Mouse (Mus musculus) WW6 (cell line): Measurements from ENCODE around the gene Retreg2.

Experiments
- DNase-seq: peaks from one replicate; pipeline ENCODE4 v3.0.0-alpha.2; 2013; ENCODE audit warnings: low read depth, low spot score

Gene Retreg2

DNA sequence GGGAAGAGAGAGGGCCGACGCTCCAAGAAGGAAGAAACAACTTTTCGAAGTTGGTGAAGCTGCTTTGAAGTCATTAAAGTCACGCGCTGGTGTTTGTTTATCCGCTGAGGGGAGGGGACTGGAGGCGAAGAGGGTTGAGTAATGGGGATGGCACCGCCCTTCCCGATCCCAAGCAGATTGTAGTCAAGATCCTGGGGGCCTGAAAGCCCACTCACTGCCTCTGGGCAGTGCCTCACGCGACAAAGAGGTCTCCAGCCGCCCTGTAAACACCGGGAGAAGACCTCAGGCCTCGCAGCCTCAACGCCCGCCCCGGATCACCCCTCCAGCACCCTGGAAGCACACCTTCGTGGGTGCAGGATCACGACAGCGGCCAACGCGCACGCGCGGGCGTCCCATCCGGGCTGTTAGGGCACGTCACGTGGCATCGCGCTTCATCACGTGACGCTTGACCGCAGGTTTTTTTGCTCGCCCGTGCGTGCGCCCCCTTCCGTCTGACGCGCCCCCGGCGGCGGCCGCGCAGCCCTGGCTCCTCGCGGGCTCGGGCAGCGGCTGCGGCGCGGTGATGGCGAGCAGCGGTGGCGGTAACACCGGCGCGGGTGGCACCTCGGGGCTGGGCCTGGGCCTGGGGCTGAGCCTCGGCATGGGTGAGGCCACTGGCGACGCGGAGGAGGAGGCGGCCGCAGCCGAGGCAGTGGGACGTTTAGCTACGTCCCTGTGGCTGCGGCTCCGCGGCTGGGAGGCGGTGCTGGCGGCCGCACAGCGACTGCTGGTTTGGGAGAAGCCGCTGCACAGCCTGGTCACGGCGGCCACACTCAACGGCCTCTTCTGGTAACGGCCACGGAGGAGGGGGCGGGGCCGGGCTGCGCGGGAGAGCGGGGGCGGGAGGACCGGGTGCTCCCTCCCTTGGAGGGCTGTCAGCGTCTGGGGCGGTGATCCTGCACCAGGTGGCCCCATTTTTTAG, at the start of gene Retreg2, which contains the start of gene Cnppd1:
Gene Retreg2, plus strand, starts transcription at position 478 of the 961 bp plus-strand sequence.
Gene Cnppd1, minus strand, starts transcription at position 411 of the 961 bp plus-strand sequence.
- peak; percentile 83 for DNase-seq

DNA sequence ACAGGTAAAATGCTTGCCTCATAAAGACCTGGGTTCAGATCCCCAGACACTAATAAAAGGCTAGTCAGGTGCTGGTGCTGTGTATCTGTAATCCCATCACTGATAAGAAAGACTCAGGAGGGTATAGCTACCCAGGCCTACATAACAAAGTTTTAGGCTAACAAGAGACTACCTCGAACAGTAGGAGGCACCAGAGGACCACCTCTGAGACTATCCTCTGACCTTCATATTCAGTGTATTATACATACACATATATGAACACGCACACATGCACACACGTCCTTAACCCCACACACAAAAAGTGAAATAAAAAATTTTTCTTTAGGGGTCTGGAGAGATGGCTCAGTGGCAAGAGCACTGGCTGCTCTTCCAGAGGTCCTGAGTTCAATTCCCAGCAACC, 20.4 kb upstream of the Retreg2 start:
- DNase-seq: no peak

DNA sequence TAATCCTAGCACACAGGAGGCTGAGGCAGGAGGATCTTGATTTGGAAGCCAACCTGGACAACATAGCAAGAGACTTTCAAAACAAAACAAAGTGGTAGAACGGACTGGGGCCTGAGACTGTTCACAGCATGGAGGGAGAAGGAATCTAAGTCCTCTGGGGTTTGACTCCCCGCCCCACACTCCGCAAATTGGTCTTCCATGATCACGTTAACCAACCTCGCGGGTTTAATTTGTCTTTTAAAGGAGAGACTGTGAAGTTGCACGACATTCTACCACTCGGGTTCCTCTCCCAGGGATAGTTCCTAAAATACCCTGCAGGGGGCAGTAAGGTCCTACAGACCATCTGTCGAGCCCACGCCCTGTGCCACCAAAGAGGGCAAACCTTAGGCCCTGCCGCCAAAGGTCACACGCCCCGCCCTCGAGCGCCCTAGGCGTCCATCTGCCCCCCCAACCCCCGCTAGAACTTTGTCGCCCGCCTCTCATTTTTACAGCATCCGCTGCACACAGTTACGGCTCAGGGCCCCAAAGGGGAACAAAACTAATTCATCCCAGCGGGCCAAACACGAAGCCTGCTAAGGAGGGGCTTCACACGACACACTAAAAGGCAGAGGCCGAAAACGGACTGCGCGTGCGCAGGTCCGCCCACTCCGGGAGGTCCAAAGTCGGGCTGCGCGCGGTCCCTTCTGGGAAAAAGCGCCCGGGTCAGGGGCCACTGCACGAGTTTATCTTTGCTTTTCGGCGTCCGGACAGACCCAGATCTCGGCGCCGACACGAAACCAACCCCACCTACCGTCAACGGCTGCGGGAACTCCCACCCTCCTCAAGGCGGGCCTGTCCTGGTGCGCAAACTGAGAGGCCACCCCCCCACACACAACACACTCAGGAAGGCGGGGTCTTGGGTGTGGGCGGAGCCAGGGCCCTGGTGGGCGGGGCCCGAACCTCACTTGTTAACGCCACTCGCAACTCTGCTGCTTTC, 17.9 kb upstream of the Retreg2 start, which contains the start of gene Nhej1:
Gene Nhej1, minus strand, starts transcription at position 855 of the 976 bp plus-strand sequence.
- peak; percentile 88 for DNase-seq

DNA sequence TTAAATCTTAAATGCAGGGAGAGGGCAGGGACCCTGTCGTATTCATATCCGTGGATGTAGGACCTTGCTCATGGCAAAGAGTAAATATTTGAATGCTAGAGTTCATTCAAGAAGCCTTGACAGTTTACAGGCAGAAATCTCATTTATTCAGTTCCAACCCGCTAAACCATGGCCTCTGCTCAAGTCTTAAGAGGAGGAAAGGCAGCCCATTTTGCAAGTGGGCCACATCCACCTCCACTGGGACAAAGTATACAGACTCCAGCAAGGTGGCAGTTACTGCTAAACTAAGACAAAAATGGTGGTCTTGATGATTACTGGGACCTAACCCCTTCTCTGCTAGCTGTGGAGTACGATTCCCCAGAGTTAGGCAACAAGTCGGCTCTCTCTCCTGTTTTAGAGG, 17.2 kb upstream of the Retreg2 start:
- DNase-seq: no peak

DNA sequence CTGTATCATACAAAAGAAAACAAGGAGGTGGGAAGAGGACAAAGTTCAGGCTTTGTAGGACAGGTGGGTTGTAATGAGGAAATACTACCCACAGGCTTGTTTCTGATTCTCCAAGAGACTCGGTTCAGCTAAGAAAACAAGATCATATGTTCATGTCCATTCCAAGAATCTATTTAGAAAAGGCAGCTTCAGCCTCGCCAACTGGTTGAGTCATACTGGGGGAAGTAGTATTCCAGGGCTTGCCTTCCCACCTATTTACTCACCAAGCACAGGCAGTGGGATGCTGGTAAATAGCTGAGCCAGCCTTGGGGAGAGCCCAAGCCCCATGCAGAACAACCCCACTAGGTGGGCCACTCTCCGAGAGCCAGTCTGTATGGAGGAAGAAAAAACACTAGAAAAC, 13.9 kb upstream of the Retreg2 start:
- DNase-seq: no peak

DNA sequence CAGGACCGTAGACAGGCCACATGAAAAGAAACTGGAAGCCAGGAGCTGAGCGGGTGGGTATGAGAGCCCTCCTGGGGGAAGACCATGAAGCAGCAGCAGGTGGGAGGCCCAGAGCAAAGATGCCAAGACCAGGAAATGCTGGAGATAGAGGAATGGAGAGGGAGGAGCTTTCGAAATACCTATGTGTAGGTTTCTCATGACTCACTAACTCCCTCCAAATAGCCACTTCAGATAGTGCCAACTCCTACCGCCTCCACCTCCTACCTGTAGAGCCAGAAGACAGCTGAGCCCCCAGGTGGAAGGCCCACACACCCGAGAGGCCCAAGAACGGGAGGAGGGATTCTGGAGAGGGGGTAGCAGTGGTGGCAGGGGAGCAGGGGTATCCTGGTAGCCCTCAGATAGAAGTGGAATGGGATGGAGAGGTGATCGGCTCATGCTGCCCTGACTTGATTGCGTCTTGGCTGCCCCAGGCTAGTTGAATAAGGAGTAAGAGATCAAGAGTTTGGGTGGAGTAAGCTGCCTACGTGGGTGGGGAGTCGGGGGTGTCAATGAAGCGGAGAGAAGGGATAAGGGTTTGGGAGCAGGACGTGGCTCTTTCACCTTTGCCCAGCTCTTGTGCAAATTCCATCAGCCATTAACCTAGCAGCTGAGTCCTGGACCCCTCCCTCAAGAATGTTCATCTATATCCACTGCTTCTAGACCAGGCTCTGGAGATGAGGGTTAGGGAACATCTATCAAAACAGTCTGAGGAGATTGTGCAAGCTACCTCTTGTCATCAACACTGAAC, 9.0 kb upstream of the Retreg2 start, which contains the start of gene Slc23a3:
Gene Slc23a3, minus strand, starts transcription at position 470 of the 787 bp plus-strand sequence.
- no peak for DNase-seq

DNA sequence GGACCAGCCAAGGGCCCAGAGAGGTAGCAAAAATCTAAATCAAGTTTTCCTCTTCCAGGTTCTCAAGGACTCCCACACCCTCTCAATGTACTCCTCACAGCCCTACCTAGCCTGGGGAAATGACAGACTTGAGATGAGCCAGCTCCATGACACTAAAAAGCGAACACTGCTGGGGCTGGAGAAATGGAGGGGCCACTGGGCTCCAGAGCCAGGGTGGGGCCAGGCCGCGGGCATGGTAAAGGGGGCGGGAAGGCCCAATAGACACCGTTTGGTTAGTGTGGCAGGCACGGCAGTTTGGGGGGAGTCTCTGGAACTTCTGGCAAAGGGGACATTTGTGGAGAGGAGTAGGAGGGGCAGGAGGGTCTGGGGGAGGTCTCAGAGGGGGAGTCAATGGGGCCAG, 6.3 kb upstream of the Retreg2 start:
- no peak for DNase-seq

DNA sequence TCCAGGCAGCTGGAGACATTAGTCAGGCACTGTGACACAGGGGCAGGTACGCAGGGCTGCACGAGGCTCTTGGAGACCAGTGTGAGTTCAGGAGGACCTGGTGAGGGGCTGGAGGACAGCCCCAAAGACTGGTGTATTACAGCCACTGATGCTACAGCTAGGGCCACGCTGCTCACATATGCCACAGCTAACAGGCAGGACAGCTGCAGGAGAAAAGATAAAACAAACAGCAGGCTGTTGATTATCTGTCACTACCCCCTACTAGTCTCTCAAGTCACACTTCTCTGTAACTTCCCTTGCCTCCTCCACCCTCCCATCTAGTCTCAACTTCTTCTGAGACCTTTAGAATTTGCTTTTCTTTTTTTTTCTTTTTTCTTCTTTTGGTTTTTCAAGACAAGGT, 5.8 kb upstream of the Retreg2 start:
- no peak for DNase-seq

DNA sequence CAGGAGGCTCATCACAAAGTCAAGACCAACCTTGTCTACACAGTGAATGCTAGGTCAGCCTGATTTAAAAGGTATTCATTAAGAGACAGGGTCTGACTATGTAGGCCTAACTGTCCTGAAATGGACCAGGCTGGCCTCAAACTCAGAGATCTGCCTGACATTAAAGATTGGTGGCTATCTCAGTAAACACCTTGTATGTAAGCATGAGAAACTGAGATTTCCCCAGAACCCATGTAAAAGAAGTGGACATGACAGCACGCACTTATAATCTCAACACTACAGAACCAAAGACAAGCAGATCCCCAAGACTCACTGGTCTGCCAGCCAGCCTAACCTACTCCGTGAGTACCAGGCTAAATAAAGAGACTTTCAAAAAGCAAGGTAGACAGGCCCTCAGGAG, 4.1 kb upstream of the Retreg2 start:
- DNase-seq: no peak

DNA sequence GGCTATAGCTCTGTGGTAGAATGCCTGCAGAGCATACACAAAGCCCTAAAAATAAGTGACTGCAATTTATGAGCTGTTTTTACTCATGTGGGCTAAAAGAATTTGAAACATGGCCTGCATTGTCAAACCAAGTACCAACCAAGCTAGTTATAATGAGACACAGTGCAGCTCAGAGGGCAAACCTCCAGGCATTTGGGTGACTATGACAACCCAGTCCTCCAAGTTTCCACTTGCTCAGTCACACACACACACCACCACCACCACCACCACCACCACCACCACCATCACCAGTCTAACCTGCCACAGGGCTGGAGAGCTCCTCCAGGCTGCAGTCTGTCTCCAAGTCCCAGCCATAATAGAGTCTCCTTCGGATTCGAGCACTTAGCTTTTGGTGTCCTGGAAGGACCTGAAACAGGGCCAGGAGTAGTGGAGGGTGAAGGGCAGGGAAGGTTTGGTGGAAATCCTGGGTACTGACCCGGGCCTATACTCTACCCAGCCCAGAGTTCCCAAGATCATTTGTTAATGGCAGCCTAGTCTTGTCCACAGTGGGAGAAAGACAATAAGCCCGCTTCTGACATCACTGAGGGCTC, 1.9 kb upstream of the Retreg2 start:
- no peak for DNase-seq

DNA sequence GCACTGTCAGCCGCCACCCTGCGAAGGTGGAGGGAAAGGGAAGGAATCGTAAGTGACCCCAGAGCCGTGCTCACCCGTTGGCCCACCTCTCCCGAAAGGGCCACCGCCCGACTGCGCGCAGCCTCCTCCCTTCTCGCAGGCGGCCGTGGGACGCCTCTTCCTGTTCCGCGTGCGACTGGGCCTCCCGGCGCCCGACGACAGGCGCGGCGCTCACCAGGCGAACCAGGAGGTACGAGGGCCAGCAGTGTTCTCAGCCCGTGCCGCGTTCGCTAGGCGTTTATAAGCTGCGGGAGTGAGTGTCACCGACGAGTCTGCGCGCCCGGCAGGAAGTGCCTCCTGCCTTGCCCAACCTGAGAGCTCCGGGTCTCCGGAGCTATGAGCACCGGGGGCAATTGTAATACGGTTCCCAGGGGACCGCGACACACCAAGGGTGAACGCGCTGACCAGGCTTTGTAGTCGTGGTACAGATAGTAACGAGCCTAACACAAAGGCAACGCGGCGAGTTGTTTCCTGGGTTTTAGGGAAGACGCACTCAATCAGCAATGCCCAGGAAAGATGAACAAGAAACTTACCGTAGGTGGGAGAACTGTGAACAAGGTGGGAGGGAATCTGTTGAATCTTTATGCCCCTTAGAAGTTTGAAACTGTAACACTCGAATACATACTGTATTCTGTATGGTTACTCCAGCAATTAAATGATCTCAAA, 940 bp upstream of the Retreg2 start:
- no peak for DNase-seq

DNA sequence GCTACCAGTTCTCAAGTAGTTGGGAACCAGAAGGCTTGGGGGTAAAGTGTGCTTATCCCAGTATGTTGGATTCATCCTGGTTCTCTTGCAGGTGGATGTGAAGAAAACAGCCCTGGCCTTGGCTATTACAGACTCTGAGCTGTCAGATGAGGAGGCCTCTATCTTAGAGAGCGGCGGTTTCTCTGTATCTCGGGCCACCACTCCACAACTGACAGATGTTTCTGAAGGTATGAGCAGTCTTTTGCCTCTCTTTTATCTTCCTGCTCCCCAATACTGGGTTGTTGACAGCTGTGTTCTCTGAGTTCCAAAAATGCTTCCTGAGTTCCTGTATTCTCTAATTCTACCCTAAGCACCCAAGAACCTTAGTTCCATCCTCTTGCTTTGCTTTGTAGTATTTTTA, 3.0 kb downstream of the Retreg2 start:
- no peak for DNase-seq

DNA sequence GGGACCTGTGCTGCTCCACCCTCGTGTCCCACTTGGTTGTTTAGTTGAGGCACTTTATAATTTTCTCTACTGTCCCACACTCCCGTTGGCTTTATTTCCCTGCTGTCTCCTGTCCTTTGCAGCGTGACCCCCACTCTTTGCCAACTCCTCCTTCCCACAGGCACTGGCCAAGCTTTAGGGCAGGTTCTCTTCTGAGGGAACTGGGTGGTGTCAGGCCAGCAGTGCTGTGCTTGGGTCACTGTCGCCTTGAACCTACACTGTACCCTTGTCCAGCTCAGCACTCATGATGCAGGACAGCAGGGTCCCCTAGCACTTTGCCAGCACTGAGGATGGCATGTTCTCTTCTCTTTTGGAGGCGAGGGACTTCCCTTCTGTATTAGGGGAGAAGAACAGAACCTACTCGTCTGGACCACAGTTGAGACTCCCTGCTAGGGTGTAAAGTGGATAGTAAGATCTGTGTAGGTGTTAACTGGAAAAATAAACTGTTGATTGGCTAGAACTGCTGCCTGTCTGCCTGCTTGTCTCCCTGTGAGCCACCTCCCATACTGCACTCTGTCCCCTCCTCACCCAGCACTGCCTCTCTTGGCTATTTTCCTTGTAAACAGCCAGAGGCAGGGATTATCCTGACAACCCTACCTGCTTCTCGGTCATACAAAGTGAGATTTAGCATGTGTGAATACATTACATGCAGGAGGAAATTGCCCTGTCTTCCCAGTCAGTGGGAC, 5.0 kb downstream of the Retreg2 start:
- DNase-seq: no peak

DNA sequence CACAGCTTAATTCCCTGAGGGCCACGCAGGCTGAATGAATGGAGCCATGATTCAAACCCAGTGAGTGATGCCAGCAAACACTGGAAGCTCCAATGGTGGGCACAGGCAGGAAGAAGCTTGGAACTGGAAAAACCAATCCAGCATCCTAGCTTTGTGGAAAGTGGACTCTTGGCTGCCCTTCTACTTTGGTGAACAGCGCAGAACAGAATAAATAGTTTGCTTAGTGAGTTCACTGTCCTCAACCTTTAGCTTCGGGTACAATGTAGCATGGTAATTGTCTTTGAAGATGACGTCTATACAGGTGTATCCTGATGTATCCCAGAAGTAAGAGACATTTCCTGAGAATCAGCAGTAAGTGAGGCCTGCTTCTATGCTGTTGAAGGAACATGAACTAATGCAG, 6.1 kb downstream of the Retreg2 start:
- no peak for DNase-seq

DNA sequence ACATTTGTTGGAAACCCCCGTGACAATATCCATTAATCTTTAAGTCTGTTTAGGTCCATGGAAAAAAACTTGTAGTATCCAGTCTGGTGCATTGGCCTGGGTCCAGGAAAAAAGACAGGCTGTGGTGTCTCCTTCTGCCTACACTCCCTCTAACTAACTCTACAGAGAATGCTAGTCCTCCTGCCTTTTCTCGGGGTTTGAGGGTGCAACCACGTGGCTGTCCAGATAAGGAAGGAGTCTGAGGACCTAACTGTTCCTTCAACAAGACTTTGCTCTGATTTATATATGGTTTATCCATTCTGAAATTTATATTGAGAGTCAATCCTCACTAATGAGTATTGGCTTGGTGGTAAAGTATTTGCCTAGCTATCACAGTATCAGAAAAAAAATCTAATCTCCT, 13.3 kb downstream of the Retreg2 start:
- DNase-seq: no peak

DNA sequence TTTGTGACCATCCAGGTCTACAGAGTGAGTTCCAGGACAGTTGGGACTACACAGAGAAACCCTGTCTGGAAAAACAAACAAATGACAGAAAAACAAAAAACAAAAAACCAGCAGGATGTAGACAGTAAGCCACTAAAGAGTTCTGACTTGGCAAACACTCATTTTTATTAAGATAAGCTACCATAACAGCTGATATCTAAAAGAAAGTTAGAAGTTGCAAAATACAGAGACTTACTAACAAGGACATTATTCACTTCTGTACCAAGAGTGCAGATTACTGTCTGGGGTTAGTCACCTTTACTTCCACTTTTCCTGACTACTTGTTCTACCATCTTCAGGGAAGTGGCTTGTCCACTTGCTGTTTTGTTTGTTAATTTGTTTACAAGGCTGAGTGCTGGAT, 16.4 kb downstream of the Retreg2 start:
- DNase-seq: no peak

DNA sequence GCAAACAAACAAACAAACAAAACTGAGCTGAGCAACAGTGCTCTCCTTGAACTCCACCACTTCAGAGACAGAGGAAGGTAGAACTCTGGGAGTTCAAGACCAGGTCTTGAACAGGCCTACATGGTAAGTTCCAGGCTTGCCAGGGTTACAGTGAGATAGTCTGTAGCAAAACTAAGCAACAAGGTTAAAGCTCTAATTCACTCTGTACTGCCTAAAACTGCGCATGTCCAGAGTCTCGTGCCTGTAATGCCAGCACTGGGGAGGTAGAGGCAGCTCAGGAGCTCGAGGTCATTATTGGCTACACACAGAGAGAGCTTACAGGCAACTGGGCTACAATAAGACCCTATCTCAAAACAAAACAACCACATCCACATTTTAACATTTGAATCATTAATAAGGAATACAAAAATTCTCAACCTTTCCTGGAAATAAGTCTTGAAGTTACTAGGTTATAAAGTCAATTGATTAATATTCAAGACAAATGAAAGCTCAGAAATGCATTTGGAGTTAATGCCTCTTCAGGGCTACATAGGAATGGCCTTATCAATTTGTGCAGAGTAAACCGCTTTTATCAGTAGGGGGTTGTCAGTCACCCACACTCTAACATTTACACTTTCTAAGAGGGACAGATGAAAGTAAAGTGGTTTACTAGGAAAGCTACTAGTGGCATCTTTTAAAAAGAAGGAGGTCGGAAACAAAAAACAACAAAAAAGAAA, 17.1 kb downstream of the Retreg2 start:
- no peak for DNase-seq

DNA sequence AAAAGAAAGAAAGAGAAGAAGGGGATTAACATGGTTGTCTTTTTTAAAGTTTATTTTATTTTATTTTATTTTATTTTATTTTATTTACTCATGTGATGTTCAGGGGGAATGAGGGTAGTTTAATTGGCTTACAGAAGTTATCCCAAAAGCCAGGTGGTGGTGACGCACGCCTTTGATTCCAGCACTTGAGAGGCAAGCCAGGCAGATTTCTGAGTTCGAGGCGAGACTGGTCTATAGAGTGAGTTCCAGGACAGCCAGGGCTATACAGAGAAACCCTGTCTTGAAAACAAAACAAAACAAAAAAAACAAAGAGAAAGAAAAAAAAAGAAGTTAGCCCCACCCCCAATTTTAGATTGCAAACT, 17.7 kb downstream of the Retreg2 start:
- DNase-seq: no peak

DNA sequence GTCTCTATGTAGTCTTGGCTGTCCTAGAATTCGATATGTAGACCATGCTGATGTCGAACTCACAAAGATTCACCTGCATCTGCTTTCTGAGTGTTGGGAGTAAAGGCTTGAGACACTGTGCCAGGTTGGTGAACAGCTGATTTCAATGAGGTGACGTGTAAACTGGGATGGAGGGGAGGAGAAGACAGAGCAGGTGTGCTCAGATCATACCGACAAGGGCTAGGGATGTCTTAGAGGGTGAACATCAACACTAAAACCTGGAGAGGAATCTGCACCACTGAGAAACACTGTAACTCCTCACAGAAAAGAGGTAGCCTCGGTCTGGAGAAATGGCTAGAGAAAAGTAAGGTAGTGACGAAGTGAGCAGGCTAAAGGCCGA, 25.5 kb downstream of the Retreg2 start:
- no peak for DNase-seq
